Mouse (Mus musculus): Measurements from ENCODE around the gene Itpkb.

The Itpkb gene

DNA sequence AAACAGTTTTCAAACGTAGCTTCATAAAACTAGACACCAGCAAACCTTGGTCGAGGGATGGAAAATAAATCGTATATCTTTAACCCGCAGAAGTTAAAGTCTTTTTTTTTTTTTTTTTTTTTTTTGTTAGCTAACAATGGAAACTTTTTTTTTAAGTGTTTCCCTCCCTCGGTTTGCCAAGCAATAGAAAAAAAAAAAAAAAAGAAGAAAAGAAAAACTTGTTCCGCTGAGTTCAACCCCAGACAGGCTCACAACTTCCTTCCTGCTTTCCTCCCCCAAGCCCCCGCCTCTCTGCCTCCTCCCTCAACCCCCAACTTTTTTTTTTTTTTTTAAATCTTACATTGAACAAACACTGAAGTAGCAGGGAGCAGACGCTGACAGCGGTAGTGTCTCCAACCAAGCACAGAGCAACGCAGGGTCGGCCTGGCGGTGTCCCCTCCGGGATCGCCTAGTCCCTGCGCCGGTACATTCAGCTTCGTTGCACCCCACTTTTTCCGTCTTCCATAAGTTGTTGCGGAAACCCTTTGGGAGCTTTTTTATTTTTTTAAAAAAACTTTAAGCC, at the start of gene Itpkb:
TSS of gene Itpkb (plus strand) at position 341 of the 562 bp plus-strand sequence.
- peak; percentile 91 for DNase-seq (ENCODE audit: low read depth, low spot score)

- DNase-seq (ENCODE audit: low read depth, low spot score), result no peak
Measured at GRCm38 (mm10) chr1:180282581-180282980, 47.7 kb upstream of the Itpkb start.

- DNase-seq (ENCODE audit: low read depth, low spot score), result no peak
Measured at GRCm38 (mm10) chr1:180283813-180284768, 46.2 kb upstream of the Itpkb start.

- DNase-seq (ENCODE audit: low read depth, low spot score), result no peak
Measured at GRCm38 (mm10) chr1:180286081-180286831, 44.0 kb upstream of the Itpkb start.

DNA sequence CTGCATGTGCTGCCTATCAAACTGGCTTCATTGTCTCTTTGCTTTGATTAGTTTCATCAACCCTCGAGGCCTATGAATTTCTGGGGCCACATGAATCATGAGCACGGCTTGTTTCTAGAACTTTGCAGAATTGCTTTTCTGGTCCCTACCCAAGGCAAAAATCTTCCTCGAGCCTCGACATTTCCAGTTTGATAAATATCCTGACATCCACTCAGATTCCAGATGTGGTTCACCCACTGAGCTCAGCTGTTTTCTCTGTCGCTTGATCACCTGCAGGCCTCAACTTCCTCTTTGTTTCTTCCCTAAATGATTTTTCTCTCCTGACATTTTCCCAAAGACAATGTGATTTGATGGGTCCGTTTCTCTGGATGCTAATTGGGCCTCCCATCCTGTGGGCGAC, 42.1 kb upstream of the Itpkb start:
- DNase-seq (ENCODE audit: low read depth, low spot score), result no peak

- DNase-seq (ENCODE audit: low read depth, low spot score), result no peak
Measured at GRCm38 (mm10) chr1:180288872-180289468, 41.3 kb upstream of the Itpkb start.

DNA sequence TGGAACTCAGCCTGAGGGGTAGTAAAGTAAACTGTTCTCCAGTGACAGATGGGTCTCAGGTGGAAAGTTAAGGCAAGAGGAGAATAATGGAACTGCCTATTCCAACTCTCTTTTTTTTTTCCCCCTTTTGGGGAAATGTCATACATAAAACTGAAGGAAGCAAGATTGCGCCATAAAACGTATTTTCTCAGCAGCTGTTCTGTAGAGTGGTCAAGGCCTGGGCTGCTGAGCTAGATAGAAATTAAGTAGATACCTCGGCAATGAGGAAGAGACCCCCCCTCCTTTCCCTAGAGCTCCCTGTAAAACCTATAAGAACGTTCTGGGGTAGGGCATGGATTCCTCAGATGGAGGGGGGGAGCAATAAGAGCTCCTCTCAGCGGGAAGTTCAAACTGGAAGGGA, 40.5 kb upstream of the Itpkb start:
- no peak for DNase-seq (ENCODE audit: low read depth, low spot score)

DNA sequence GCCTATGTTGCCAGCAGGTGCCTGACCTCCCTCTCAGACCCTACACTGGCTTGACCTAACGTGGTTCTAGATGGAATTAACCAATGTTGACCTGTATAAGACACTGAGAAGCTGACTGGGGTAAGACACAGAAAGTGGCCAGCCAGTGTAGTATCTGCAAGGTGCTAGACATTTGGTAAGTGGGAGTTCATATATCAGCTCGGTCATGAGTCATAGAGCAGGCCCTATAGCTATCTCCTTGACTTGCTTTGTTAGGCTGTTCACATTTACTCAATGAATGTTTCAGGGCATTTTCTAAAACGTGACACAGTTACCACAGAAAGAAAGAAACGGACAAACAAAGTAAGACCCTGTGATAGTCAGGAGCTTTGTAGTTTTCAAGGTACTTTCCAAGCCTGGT, 39.9 kb upstream of the Itpkb start:
- DNase-seq (ENCODE audit: low read depth, low spot score), result no peak

DNA sequence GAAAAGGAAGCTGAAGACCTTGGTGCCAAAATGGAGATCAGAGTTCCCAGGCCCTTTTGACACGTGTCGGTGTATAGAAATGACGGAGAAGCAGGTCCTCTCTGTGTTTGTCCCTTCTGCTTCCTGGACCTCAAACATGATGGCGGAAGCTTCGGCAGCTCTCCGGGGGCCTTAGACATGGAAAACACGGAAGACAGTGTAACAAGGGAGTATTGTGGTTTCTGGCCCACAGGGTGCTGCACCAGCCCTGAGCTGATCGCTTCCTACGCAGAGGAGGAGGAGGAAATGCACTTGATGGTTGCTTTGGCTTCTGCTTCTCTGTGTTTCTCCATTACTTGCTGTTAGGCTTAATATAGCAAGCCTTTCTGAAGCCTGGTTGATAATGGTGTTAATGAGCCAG, 34.2 kb upstream of the Itpkb start:
- DNase-seq (ENCODE audit: low read depth, low spot score), result no peak

DNA sequence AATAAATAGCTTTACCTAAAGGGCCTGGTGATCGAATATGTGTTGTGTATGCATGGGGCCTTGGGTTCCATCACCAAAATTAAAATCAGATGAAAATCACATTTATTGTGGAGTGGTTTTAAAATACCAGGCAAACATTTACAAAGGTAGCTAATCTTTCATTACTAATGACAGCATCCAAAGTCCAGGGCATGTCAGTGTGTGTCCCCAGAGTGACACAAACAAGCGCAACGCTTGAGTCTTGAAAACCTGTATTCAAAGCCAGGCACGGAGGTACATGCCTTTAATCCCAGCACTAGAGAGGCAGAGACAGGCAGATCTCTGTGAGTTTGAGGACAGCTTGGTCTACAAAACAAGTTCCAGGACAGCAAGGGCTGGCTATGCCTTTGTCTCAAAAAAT, 30.6 kb upstream of the Itpkb start:
- no peak for DNase-seq (ENCODE audit: low read depth, low spot score)

DNA sequence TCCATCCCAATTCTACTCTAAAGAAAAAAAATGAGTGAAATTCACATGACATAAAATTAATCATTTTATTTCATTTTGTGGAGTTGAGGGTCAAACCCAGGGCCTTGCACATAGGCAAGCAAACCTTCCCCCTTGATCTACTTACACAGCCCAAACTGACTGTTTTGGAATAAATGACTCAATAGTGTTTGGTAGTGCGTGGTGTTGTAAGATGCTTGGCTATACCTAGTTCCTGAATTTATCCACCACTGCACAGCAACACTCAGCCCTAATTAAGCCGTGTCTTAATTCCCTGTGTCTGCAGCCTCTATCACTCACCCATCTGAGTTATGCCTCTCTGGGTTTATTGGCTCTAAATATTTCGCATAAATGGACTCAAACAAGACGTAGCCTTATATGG, 30.0 kb upstream of the Itpkb start:
- DNase-seq (ENCODE audit: low read depth, low spot score), result peak; percentile 21

DNA sequence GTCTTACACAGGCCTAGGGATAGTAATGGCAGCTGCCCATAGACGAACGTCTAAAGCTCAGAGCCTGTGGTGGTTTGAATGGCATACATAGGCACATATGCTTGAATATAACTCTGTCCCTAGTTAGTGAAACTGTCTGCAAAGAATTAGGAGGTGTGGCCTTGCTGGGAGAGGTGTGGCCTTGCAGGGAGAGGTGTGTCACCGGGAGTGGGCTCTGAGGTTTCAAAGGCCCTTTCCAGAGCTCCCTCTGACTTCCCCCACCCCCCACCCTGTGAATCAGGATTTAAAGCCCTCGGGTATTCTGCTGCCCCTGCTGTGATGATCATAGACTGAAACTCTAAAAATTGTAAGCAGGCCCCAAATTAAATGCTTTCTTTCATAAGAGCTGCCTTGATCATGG, 29.3 kb upstream of the Itpkb start:
- DNase-seq (ENCODE audit: low read depth, low spot score), result no peak

- DNase-seq (ENCODE audit: low read depth, low spot score), result no peak
Measured at GRCm38 (mm10) chr1:180302253-180303120, 27.8 kb upstream of the Itpkb start.

- DNase-seq (ENCODE audit: low read depth, low spot score), result no peak
Measured at GRCm38 (mm10) chr1:180303600-180303999, 26.7 kb upstream of the Itpkb start.

DNA sequence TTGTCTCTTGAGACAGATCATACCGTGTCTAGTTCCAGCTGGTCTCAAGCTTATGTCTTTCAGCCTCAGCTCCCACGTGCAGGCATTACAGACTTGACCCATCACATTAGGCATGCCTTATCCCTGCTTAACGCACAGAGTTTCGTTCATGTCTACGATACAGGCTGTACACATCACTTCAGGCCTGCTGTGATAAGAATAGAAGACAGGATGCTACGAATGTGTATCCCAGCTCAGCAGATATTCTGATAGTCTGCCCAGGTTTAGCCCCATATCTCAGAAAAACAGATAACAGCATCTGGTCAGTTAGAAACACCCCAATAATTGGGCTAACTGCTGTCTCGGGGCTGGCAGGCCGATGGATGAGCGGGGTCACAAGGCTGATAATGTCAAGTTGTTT, 23.4 kb upstream of the Itpkb start:
- DNase-seq (ENCODE audit: low read depth, low spot score), result no peak

GRCm38 (mm10) chr1:180307661-180308060, 22.6 kb upstream of the Itpkb start:
- DNase-seq (ENCODE audit: low read depth, low spot score), result no peak

GRCm38 (mm10) chr1:180308897-180309296, 21.4 kb upstream of the Itpkb start:
- DNase-seq (ENCODE audit: low read depth, low spot score), result no peak

DNA sequence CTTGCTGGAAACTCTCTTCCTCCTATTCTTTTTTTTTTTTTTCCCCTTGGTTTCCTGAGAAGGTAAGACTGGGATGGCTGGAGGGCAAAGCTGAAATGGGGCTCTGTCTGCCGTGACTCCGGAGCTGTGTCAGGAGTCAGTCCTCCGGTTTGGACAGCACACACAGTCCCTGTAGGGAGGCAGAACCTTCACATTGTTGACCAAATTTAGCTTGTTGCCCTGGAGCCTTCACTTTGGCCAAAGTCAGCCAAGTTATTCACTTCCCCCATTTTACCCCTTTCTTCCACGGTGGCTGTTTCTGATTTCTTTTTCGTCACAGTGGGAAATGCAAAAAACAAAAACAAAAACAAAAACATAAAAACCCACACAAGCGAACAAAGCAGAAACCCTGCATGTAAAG, 18.0 kb upstream of the Itpkb start:
- DNase-seq (ENCODE audit: low read depth, low spot score), result no peak

GRCm38 (mm10) chr1:180312792-180313311, 17.4 kb upstream of the Itpkb start:
- no peak for DNase-seq (ENCODE audit: low read depth, low spot score)

GRCm38 (mm10) chr1:180313517-180314440, 16.5 kb upstream of the Itpkb start:
- no peak for DNase-seq (ENCODE audit: low read depth, low spot score)
